Mouse (Mus musculus): ENCODE measurements at regions not wholly inside any gene's neighbourhood (a gene's known extent, or its start where the extent isn't known, plus 50 kb on each side); places are given as distances from the start of the nearest gene placed in this dataset.

GRCm38 (mm10) chr8:103623781-103624434 lies 477.5 kb upstream of the Cdh5 start:
- TF ChIP-seq MAFK (IDR thresholded peaks at IDR 0.05; ENCODE audit: insufficient read depth, low read depth, low read length) (no peak), ZC3H11A (IDR thresholded peaks at IDR 0.05; ENCODE audit: borderline replicate concordance, low read depth, low read length) (no peak), ZNF384 (IDR thresholded peaks at IDR 0.05; ENCODE audit: low read depth, low read length) (no peak), CHD2 (IDR thresholded peaks at IDR 0.05; ENCODE audit: low read depth, low read length) (no peak)
